Mouse (Mus musculus): Measurements from ENCODE around the gene Cers6.

Cers6 gene

DNA sequence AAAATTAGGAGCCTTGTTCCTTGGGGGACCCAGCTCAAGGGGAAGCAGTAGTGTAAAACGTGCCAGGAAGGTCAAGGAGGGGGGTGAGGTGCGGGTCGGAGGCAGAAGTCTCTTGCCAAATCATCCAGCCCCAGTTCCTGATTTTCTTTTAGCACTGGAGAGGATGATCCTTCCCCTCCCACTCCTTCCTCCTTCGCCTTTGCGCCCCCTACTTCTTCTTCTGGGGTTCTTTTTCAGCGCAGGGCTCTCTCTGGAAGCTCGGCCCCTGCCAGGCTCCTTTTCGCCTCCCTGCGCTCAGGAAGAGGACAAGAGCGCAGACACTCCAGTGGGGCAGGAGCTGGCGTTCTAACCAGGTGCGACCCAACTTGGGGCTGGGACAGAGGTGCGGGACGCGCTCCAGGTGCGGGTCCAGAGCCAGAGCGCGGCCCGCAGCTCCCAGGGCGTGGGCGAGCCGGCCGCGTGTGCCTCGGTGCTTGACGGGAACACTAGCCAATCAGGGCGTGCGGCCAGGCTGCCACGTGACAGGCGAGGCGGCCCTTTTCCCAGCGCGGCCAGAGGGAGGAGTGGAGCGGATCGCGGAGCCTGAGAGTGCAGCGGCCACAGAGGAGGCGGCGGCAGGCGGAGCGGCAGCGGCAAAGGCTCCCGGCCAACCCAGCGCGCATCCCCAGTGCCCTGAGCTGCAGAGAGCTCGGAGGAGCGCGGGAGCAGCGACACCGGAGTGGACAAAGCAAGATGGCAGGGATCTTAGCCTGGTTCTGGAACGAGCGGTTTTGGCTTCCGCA is at the start of gene Cers6:
Cers6 (plus strand) TSS at position 538 of the 782 bp plus-strand sequence.
- peak; percentile 35 to 40 for DNase-seq (ENCODE audit: low read depth in 2 of 2, low spot score in 2 of 2)

DNA sequence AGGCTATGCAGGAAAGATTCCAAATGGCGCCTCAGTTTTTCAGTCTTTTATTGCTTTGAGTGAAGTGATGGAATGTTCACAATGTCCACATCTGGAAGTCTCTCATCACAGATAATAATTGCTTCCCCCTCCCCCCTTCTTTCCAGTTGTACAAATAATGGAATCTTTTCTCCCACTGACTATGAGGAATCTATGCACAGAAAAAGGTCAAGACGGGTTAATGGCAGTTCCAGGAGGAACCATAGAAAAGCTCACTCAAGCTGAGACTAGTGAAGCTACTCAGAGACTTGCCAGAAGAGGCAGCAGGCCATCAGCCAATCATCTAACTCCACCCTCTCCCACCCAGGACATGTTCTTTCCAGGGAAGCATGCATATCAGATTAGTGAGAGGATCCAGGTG is 46.8 kb upstream of the Cers6 start:
- DNase-seq (ENCODE audit: low read depth in 2 of 2, low spot score in 2 of 2), result no peak

DNA sequence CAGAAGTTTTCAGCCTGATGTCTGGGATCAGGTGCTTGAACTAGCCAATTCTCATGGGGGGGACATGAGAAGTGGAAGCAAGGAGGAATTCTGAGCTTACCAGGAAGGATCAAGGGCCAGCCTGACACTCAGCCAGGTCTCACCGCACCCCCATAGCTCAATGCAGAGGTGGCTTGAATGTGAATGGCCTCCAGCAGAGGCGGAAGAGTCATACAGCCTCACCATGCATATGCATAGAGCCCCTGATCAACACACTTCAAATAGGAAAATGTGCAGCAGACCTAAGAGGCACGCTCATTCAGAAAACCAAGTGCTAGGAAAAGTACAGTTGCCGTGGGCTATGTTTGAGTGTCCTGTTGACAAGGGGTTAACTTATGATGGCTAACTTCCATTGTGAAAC is 42.2 kb upstream of the Cers6 start:
- no peak for DNase-seq (ENCODE audit: low read depth in 2 of 2, low spot score in 2 of 2)

DNA sequence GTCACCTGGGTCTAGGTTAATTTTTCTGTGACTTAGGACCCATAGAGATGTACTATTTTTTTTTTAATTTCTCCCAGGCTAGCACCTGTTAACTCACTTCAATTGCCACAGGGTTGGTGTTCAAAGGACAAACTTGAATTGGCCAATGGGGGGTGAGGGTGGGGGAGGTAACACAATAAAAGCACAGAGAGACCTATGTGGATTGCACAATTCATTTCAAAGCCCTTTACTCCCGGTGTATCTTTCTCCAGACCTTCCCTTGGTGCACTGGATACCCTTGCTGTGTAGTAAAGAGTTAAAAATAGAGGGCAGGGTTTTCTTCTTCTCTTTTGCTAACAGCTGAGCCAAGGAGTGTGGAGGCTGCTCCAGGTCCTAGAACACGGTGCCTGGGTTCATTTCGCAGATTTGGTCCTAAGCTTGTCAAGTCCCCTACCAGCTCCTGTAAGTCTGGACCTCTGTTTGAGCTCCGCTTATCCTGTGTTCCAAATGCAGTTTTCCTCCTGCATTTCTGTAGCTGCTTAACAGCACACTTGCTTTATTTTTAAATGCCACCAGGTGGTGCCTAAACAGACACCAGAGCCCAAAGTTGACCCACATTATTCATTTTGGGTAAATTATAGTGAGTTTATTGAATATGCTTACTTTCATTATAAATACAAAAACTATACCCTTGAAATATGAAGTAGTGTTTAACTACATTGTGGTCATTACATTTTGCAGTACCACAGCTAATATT is 38.9 kb upstream of the Cers6 start:
- DNase-seq (ENCODE audit: low read depth in 2 of 2, low spot score in 2 of 2), result no peak

DNA sequence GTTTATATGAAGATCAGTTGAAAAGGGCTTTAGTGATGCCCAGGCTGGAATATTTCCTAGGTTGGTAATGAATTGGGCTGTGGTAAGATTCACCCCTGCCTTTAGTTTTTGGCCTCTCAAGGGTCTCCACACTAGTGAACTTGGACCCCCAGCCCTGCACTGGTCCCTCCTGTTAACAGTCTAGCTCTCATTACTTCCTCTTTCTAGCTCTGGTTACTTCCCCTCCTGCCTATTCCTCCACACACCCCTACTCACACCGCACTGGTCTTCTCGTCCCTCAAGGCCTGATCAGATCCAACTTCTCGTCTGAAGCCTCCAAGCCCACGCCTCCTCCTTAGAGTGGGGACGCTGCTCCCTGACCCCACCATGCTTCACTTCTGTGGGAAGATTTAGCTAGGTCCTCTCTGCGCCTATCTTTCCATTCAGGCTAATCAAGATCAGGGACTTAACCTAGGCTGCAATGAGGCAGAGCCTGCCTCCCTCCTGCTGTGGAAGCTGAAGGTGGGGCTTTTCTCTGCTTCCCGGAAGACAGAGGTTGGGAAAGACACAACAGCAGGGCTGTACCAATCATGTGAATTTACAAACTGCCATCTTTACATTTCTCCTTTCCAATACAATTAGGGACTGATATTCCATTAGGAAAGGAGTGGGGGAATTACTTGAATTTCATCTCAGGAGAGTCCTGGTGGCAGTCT is 35.8 kb upstream of the Cers6 start:
- no peak for DNase-seq (ENCODE audit: low read depth in 2 of 2, low spot score in 2 of 2)

DNA sequence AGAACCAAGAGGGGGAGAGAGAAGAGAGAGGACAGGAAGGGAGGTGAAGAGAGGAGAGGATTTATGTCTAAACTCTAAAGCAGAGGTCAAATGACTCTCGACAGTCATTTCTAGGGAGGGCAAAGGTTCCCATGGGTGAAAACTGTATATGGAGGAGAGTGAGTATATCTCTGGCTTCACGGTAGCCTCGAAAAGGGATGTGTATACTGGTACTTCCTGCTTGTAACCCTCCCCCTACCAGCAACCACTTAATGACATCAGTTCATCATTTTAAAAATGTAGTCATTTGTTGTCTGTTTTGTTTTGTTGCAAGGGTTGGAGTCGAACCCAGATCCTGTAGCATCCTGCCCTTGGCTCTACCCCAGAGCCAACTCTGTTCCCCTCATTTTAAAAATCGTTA is 17.9 kb upstream of the Cers6 start:
- DNase-seq (ENCODE audit: low read depth in 2 of 2, low spot score in 2 of 2), result no peak

DNA sequence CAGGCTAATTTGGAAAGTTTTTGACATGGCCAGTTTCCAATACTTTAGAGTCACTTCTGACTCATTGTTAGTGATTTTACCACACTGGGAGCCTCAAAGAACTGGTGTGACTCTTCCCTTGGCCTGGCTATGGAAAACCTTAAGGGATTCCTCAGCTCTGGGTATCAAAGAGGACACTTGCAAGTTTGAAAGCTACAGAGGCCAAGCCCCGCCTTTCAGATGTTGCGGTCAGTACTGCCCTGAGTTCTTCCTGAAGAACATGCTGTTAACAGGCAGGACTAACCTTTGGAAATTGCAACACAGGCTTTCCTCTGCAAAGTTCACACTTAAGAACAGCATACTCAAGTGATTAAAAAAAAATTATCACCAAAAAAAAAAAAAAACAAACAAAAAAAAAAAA is 16.7 kb upstream of the Cers6 start:
- no peak for DNase-seq (ENCODE audit: low read depth in 2 of 2, low spot score in 2 of 2)

DNA sequence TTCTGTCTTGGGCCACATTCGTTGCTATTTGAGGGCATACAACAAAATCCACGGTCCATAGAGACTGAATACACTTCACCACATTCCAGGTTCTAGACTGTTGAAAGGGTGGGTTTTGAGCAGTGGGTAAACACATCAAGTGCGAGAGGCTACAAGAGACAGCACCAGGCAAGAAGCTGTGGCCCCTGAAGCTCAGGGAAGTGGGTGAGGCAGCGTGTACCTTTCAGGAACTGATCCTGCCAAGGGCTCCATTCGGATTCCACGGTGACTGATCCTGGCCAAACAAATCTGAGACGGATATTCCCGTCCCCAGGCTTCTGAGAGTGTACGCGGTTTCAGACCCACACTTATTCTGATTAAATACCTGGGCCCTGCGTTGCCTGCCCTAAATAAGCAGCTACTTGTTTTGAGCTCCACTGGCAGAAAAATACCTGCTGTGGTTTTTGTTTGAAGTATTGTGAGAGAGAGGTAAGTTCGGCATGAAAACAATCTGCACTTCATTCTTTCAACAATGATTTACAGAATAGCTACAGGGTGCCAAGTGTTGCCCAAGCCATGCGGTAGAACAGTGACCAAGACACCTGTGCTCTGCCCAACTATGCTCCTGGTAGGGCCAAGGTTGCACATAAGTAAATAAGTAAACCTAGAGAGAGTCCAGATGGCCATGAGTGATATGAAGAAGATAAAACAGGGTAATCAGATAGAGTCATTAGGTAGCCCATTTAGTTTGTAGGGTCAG is 16.1 kb upstream of the Cers6 start:
- no peak for DNase-seq (ENCODE audit: low read depth in 2 of 2, low spot score in 2 of 2)

DNA sequence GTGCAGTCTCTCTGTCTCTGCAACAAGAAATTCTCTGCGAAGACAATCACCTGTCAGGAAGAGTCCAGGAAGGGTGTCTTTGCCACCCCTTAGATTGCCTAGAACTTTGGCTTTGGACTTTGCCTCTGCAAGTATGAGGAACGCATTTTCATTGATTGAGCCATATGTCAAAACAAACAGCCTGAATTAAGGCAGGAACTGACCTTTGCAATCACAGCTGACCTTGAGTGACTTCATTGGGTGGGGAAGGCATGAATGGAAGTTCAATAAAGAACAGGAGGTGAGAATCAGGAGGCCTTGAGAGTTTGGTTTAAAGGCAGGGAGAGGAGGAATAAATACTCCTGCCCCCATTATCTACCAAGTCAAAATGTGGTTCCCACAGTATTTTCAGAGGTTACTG is 850 bp upstream of the Cers6 start:
- no peak for DNase-seq (ENCODE audit: low read depth in 2 of 2, low spot score in 2 of 2)

DNA sequence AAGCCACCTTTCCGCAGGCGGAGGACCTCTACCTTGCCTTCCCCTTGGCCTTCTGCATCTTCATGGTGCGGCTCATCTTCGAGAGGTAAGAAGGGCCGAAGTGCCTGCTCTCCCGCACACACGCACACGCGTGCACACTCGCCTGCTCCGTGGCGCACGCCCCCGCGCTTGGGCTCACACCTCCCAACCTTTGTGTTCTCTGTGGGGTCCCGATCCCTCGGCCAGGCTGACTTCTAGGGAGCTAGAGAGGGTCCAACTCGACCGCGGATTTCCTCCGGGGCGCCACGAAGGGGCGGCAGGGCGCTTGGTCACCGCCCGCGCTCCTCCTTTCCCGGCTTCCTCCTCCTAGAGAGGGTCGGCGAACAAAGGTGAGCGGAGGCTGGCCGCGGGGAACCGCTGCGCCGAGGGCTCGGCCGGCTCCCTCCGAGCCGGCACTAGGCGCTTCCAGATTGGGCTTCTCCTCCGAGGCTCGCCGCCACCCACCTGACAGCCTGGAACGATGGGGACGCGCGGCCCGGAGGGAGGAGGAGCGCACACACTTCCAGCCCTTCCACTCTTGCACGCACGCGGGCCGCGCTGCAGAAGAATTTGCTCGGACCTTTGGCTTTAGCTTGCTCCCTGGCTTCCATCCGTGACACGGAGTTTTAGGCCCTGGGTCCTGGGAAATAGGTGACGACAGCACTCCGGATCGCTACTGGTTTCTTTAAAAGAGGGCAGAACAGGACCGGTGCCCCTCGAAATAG is 651 bp downstream of the Cers6 start:
- peak; percentile 13 to 27 for DNase-seq (ENCODE audit: low read depth in 2 of 2, low spot score in 2 of 2)

DNA sequence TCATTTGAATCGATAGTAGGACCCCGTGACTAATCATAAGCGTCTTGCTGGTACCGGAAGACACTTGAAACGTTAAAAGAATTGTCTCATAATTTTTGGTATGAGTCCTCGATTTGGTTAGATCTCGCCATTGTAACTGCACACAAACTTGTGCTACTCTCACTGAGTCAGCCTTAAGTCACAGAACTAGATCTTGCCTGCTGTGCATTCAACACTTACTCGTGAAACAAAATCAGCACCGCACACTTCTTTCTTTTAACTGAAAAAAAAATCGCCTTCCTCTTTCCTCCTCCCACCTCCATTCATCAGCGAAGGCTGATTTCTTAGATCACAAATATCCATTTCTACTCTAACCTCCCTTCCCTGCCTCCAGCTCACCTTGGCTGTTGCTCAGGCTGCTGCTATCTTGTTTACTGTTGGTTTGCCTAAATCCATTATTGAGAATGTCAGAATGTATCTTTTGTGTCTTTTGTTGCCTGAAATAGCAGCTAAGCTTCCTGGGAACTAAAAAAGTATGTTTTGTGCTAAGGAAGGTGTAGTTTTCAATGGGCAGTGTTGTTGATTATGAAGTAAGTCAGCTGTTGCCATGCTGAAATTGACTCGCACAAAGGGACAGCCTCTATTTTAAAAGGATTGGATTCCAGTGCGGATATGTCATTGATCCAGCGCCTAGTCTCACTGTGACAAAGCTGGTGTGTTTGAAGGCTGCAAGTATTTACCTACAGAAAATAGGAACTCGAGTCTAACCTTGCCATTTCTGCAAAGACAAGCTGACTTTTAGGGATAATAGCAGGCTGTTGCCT is 1.4 kb downstream of the Cers6 start:
- DNase-seq (ENCODE audit: low read depth in 2 of 2, low spot score in 2 of 2), result no peak

DNA sequence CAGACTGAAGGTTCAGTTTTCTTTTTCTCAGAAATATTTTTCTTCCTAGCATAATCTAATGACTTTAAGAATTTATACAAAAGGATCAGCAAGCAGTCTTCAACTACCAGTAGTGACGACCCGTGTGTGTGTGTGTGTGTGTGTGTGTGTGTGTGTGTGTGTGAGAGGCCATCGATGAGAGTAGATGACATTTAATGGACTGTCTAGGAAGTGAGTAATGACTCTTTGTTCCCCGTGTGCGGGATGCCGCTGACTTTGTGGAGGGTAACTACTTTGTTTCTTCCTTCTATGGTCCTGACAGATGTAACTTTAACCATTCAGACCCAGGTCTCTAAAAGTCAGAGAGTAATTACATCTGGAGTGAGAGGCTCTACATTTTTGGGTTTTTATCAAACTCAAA is 2.3 kb downstream of the Cers6 start:
- DNase-seq (ENCODE audit: low read depth in 2 of 2, low spot score in 2 of 2), result no peak

DNA sequence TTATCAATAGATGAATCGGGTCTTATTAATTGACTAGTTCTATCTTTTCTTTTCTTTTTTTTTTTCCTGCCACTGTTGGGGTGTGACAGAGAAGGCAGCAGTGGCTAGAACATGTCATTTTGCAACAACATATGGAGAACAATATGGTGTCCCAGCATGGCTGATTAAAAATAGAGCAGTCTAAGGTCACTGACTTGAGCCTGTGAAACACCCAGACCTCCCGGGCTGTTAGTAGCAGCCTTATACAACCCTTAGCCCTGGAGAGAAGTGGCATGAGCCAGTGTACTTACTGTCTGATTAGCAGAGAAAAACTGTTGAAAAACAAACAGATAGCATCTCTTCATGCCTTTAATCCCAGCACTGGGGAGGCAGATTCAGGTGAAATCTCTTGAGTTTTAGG is 3.1 kb downstream of the Cers6 start:
- no peak for DNase-seq (ENCODE audit: low read depth in 2 of 2, low spot score in 2 of 2)

DNA sequence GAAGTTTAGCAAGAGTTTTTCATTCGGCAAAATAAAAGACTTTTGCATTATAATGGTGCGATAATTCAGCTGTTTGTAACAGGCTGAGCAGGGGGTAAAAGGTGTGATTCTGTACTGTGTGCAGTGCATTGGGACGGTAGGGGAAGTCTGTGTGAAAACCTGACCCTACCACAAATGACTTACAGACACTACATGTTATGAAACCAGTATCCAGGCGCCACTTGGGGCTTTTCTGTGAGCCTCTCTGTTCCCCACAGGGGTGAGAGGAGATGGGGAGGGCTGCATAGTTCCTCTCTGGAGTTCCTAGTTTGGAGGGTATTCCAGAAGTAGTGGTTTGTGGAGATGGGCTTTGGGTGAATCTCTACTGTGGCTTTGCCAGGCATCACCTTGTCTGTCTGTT is 5.9 kb downstream of the Cers6 start:
- DNase-seq (ENCODE audit: low read depth in 2 of 2, low spot score in 2 of 2), result no peak

DNA sequence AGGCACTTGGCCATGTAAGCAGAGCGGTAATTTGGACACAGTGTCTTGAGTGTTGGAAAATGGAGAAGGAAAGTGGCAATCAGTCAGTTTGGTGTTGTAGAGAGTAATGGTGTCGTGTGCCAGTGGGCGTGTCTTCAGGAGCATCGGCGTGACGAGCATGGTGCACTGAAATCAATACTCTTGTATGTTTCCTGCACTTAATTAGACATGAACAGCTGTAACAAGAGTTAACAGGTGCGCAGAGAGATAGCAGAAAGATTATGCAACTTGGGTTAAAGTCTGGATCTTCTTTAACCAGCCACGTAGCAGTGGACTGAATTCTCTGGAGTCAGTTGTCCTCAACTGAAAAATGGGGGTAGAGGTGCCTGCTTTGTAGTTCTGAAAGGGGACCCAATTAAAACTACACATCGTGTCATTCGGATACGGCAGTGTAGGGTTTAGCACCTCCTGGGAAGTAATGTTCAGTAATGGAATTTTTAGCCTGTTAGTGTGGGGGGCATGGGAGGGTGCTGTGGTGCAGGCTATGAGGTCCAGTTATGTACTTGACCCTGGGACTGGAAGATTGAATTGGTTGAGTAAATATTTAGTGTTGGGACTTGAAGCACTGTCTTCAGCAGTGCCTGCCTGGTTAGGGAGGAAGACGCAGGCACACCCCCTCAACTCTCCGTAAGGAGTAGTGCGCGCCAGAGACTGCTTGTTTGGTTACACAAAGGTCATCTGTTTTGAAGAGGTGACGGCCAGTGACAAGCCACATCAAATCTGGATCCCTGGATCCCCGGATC is 9.9 kb downstream of the Cers6 start:
- DNase-seq (ENCODE audit: low read depth in 2 of 2, low spot score in 2 of 2), result no peak

DNA sequence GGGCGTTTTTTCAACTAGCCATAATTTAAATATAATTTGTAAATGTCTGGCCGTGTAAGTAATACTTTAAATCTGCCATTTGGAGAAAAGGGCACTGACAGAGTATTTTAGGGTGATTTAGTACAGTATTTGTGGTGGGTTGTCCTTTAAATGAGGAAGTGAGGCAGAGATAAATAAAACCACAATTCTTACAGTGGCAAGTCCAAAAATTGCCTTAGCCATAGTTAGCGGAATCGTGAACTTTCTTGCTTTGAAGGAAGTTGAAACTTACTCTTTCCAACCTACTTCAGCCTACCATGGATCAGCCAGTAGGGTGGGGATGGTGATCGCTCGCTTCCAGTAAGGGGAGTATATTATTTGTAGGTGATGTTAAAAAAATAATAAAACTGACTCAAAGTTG is 11.8 kb downstream of the Cers6 start:
- no peak for DNase-seq (ENCODE audit: low read depth in 2 of 2, low spot score in 2 of 2)

DNA sequence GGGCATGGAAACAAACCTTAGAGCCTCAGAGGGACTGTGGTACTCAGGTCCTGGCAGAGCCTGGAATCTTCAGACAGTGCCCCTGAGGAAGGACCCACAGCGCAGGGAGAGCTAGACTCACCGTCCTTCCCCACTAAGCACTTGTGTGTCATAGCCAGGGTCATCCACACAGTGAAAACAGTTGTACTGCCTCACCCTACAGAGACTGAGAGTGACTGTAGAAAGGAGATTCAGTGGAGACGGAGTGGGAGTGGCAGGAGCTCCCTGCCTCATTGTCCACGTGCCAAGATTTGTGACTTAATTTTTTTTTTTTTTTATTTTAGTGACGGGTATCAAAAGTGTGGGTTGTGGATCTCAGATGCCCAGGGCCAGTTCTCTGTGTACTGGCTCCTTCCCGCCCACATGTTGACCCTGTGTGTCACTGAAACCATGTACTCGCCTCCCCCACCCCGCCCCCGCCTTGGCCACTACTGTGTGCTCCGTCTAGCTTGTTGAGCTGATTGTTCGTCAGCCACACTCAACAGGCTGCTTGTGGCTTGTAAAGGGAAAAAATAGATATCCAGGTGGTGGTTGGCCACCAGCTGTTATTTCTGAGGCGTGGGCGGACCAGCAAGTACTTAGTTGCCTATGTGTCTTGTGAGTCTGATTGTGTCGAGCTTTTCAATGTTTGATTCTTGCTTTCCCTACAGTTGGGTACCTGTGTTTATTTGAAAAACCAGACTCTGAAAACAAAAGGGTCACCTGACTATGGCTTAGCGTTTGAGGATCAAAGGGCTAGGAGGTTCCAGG is 12.6 kb downstream of the Cers6 start:
- no peak for DNase-seq (ENCODE audit: low read depth in 2 of 2, low spot score in 2 of 2)

DNA sequence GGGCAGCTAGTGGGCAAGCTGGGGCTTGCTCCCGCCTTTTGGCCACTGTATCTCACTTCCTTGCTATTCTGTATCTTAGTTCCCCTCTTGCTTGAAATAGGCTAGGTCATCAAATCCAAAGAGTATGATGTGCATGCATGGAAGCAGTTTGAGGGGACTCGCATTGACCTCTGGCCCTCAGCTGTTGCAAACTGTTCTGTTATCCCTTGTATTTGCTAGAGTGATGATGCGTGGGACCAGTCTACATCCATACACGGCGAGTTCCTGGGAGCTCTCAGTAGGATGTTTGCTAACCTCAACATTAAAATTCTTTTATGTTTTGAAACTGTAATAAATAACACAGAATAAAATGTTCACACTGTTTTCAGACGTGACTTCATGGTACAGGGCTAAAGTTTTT is 13.3 kb downstream of the Cers6 start:
- DNase-seq (ENCODE audit: low read depth in 2 of 2, low spot score in 2 of 2), result no peak

Data from CD8-positive naive resting alpha-beta T cell, adult 2 months (primary cell).